Mouse (Mus musculus): Measurements from ENCODE around the gene Gpr37l1. TPM values are rescaled to one million over a fixed set of nuclear protein-coding genes. Genes with fewer than 3 reads are reported as not detected.

Gene Gpr37l1
- polyA plus RNA-seq, 1 experiment from 2014 or later: not detected

GRCm38 (mm10) chr1:135159556-135160123, 7.8 kb downstream of the Gpr37l1 start:
- H3K4me2 ChIP-seq: no peak overlapping the region

GRCm38 (mm10) chr1:135159074-135159473, 8.4 kb downstream of the Gpr37l1 start:
- no peak overlapping the region for H3K27ac ChIP-seq (ENCODE audit: low read depth)
- no peaks in the 10 kb centered on the region for H3K4me1 ChIP-seq (ENCODE audit: insufficient read depth)
- H3K4me3 ChIP-seq (ENCODE audit: low read depth, low read length): no peak overlapping the region
- H3K4me2 ChIP-seq: no peak overlapping the region
- ATAC-seq (ENCODE audit: insufficient read depth) (no peak), DNase-seq (no peak)
- no peaks in the 10 kb centered on the region for H3K9me3 ChIP-seq (ENCODE audit: low read depth, low read length)
- WGBS: 49% methylated on average over 7 of the region's 7 CpGs
- H3K9ac ChIP-seq: no peak overlapping the region
- no peak for TF ChIP-seq CTCF (IDR thresholded peaks at IDR 0.05; ENCODE audit: low read depth)
- H3K36me3 ChIP-seq (ENCODE audit: insufficient read depth): peaks cover 25% of the 10 kb centered on the region
- no peaks in the 10 kb centered on the region for H3K27me3 ChIP-seq (ENCODE audit: insufficient read depth, low read length)

More at GRCm38 (mm10) chr1:135159556-135160123, 7.8 kb downstream of the Gpr37l1 start:
- H3K9ac ChIP-seq: no peak overlapping the region
- H3K27me3 ChIP-seq (ENCODE audit: insufficient read depth, low read length): no peaks in the 10 kb centered on the region
- H3K36me3 ChIP-seq (ENCODE audit: insufficient read depth): peaks cover 23% of the 10 kb centered on the region
- H3K4me1 ChIP-seq (ENCODE audit: insufficient read depth): no peaks in the 10 kb centered on the region
- ATAC-seq (ENCODE audit: insufficient read depth): no peak
- no peak overlapping the region for H3K27ac ChIP-seq (ENCODE audit: low read depth)
- no peak for TF ChIP-seq CTCF (IDR thresholded peaks at IDR 0.05; ENCODE audit: low read depth)
- DNase-seq: no peak
- no peaks in the 10 kb centered on the region for H3K9me3 ChIP-seq (ENCODE audit: low read depth, low read length)
- 64% methylated on average over 11 of the region's 11 CpGs for WGBS
- H3K4me3 ChIP-seq (ENCODE audit: low read depth, low read length): no peak overlapping the region

- no peak overlapping the region for H3K27ac ChIP-seq (ENCODE audit: low read depth)
- no peak for TF ChIP-seq CTCF (IDR thresholded peaks at IDR 0.05; ENCODE audit: low read depth)
- H3K9me3 ChIP-seq (ENCODE audit: low read depth, low read length): no peaks in the 10 kb centered on the region
- H3K27me3 ChIP-seq (ENCODE audit: insufficient read depth, low read length): no peaks in the 10 kb centered on the region
- no peak overlapping the region for H3K9ac ChIP-seq
- WGBS: 64% methylated on average over 5 of the region's 5 CpGs
- ATAC-seq (ENCODE audit: insufficient read depth) (no peak), DNase-seq (no peak)
- peaks cover 25% of the 10 kb centered on the region for H3K36me3 ChIP-seq (ENCODE audit: insufficient read depth)
- no peak overlapping the region for H3K4me2 ChIP-seq
- no peaks in the 10 kb centered on the region for H3K4me1 ChIP-seq (ENCODE audit: insufficient read depth)
- H3K4me3 ChIP-seq (ENCODE audit: low read depth, low read length): no peak overlapping the region
Observed at GRCm38 (mm10) chr1:135158633-135159032, 8.8 kb downstream of the Gpr37l1 start.

- DNase-seq (no peak), ATAC-seq (ENCODE audit: insufficient read depth) (no peak)
- no peak overlapping the region for H3K4me2 ChIP-seq
- no peak for TF ChIP-seq CTCF (IDR thresholded peaks at IDR 0.05; ENCODE audit: low read depth)
- no peaks in the 10 kb centered on the region for H3K9me3 ChIP-seq (ENCODE audit: low read depth, low read length)
- WGBS: 81% methylated on average over 6 of the region's 6 CpGs
- no peak overlapping the region for H3K27ac ChIP-seq (ENCODE audit: low read depth)
- H3K4me1 ChIP-seq (ENCODE audit: insufficient read depth): no peaks in the 10 kb centered on the region
- no peak overlapping the region for H3K4me3 ChIP-seq (ENCODE audit: low read depth, low read length)
- H3K27me3 ChIP-seq (ENCODE audit: insufficient read depth, low read length): no peaks in the 10 kb centered on the region
- H3K36me3 ChIP-seq (ENCODE audit: insufficient read depth): peaks cover 28% of the 10 kb centered on the region
- H3K9ac ChIP-seq: no peak overlapping the region
Observed at GRCm38 (mm10) chr1:135156300-135156699, 11.2 kb downstream of the Gpr37l1 start.

GRCm38 (mm10) chr1:135154411-135154959, 13.0 kb downstream of the Gpr37l1 start:
- H3K4me3 ChIP-seq (ENCODE audit: low read depth, low read length): peak overlapping the region; percentile 17; the same call in 1 of the 2 replicates
- no peaks in the 10 kb centered on the region for H3K9me3 ChIP-seq (ENCODE audit: low read depth, low read length)
- H3K9ac ChIP-seq: peak overlapping the region; percentile 46
- 4% methylated on average over 14 of the region's 14 CpGs for WGBS
- peaks cover 31% of the 10 kb centered on the region for H3K36me3 ChIP-seq (ENCODE audit: insufficient read depth)
- DNase-seq: peak; percentile 96
- ATAC-seq (ENCODE audit: insufficient read depth): peak; percentile 74
- H3K4me1 ChIP-seq (ENCODE audit: insufficient read depth): no peaks in the 10 kb centered on the region
- H3K27ac ChIP-seq (ENCODE audit: low read depth): peak overlapping the region; percentile 71
- peak; percentile 84 for TF ChIP-seq CTCF (IDR thresholded peaks at IDR 0.05; ENCODE audit: low read depth)
- no peaks in the 10 kb centered on the region for H3K27me3 ChIP-seq (ENCODE audit: insufficient read depth, low read length)
- peak overlapping the region; percentile 56 for H3K4me2 ChIP-seq

- Histone ChIP-seq H3K4me3 (ENCODE audit: low read depth, low read length) (peak overlapping the region; percentile 17; the same call in 1 of the 2 replicates), H3K4me1 (ENCODE audit: insufficient read depth) (no peaks in the 10 kb centered on the region), H3K9ac (peak overlapping the region; percentile 46), H3K9me3 (ENCODE audit: low read depth, low read length) (no peaks in the 10 kb centered on the region), H3K27ac (ENCODE audit: low read depth) (peak overlapping the region; percentile 71), H3K36me3 (ENCODE audit: insufficient read depth) (peaks cover 31% of the 10 kb centered on the region), H3K27me3 (ENCODE audit: insufficient read depth, low read length) (no peaks in the 10 kb centered on the region), H3K4me2 (peak overlapping the region; percentile 56)
- peak; percentile 32 for ATAC-seq (ENCODE audit: insufficient read depth)
- DNase-seq: no peak
- TF ChIP-seq CTCF (IDR thresholded peaks at IDR 0.05; ENCODE audit: low read depth): no peak
- WGBS: 14% methylated on average over 11 of the region's 13 CpGs
Observed at GRCm38 (mm10) chr1:135154011-135154410, 13.5 kb downstream of the Gpr37l1 start.

- peak overlapping the region; percentile 30; the same call in 1 of the 2 replicates for H3K27ac ChIP-seq (ENCODE audit: low read depth)
- H3K36me3 ChIP-seq (ENCODE audit: insufficient read depth): peaks cover 7% of the 10 kb centered on the region; the same call in 1 of the 2 replicates
- H3K27me3 ChIP-seq (ENCODE audit: insufficient read depth, low read length): no peaks in the 10 kb centered on the region
- TF ChIP-seq CTCF (IDR thresholded peaks at IDR 0.05; ENCODE audit: low read depth): no peak
- no peak overlapping the region for H3K9ac ChIP-seq
- no peak overlapping the region for H3K4me3 ChIP-seq (ENCODE audit: low read depth, low read length)
- H3K9me3 ChIP-seq (ENCODE audit: low read depth, low read length): no peaks in the 10 kb centered on the region
- H3K4me1 ChIP-seq (ENCODE audit: insufficient read depth): peaks cover 7% of the 10 kb centered on the region
- H3K4me2 ChIP-seq: no peak overlapping the region
- 60% methylated on average over 5 of the region's 5 CpGs for WGBS
- no peak for DNase-seq
- no peak for ATAC-seq (ENCODE audit: insufficient read depth)
Observed at GRCm38 (mm10) chr1:135148996-135149395, 18.5 kb downstream of the Gpr37l1 start.

Measured in lung, embryonic 14.5 days (tissue).